Mouse (Mus musculus) MEL (cell line): ENCODE data around the gene Zfp385b. TPM values are rescaled to one million over a fixed set of nuclear protein-coding genes. Genes with fewer than 3 reads are reported as not detected.

Experiments used
- DNase-seq: peaks from one replicate; pipeline ENCODE4 v3.0.0; 2011; ENCODE audit warnings: low read depth, low spot score
- H3K27ac ChIP-seq: 2 replicates; pipeline ENCODE4 v1.5.1; 2012; ENCODE audit warnings: low read depth, mild to moderate bottlenecking, control low read depth, low read length, moderate library complexity; ENCODE audit not compliant: control insufficient read depth
- H3K27me3 ChIP-seq, 2 experiments: fragments of 150-350 bp in 1 of 2; sonication (generic) in 1 of 2; 2 replicates each; pipeline ENCODE4 v1.6.1; 2012; ENCODE audit warnings: low read length in 2 of 2, mild to moderate bottlenecking in 2 of 2, improper control_type of control experiment in 1 of 2, moderate library complexity in 1 of 2; ENCODE audit not compliant: insufficient read depth in 2 of 2, control insufficient read depth in 1 of 2
- H3K36me3 ChIP-seq, 2 experiments: 2 replicates each; pipeline ENCODE4 v1.6.1; 2012 to 2014; ENCODE audit warnings: low read length in 2 of 2, improper control_type of control experiment in 1 of 2, inconsistent platforms in 1 of 2, mild to moderate bottlenecking in 1 of 2; ENCODE audit not compliant: insufficient read depth in 2 of 2, control insufficient read depth in 1 of 2
- H3K4me1 ChIP-seq, 2 experiments: fragments of 150-350 bp in 1 of 2; sonication (generic) in 1 of 2; 2 replicates each; pipeline ENCODE4 v1.6.1; 2012; ENCODE audit warnings: low read length in 2 of 2, improper control_type of control experiment in 1 of 2, mild to moderate bottlenecking in 1 of 2; ENCODE audit not compliant: insufficient read depth in 2 of 2, control insufficient read depth in 1 of 2
- H3K4me3 ChIP-seq, 2 experiments: fragments of 150-350 bp in 1 of 2; sonication (generic) in 1 of 2; 2 replicates each; pipeline ENCODE4 v1.5.1; 2012; ENCODE audit warnings: low read depth in 2 of 2, low read length in 2 of 2, mild to moderate bottlenecking in 2 of 2, moderate library complexity in 2 of 2, control low read depth in 1 of 2, improper control_type of control experiment in 1 of 2; ENCODE audit not compliant: control insufficient read depth in 1 of 2, insufficient read depth in 1 of 2
- H3K79me2 ChIP-seq: 2 replicates; pipeline ENCODE4 v1.6.1; 2012; ENCODE audit warnings: mild to moderate bottlenecking, low read length, moderate library complexity; ENCODE audit not compliant: control insufficient read depth, poor library complexity, insufficient read depth
- H3K9ac ChIP-seq: 2 replicates; pipeline ENCODE4 v1.6.1; 2012; ENCODE audit warnings: low read depth, mild to moderate bottlenecking, control low read depth, low read length, moderate library complexity; ENCODE audit not compliant: control insufficient read depth, poor library complexity, severe bottlenecking
- H3K9me3 ChIP-seq: fragments of 150-350 bp; sonication (generic); replicated peaks from 2 replicates; pipeline ENCODE4 v1.6.1; 2012; ENCODE audit warnings: mild to moderate bottlenecking, low read length, improper control_type of control experiment, moderate library complexity; ENCODE audit not compliant: insufficient read depth
- CHD1 ChIP-seq: IDR thresholded peaks from 2 replicates; pipeline ENCODE4 v1.6.1; 2012; ENCODE audit warnings: low read depth, mild to moderate bottlenecking, inconsistent platforms, low read length, improper control_type of control experiment
- CTCF ChIP-seq, 3 experiments: IDR thresholded peaks in 2 of 3; conservative IDR thresholded peaks in 1 of 3; 2 replicates each; pipeline ENCODE4 v1.5.1; 2011 to 2012; ENCODE audit warnings: low read length in 3 of 3, low read depth in 2 of 3, mild to moderate bottlenecking in 2 of 3, improper control_type of control experiment in 1 of 3, inconsistent platforms in 1 of 3, mixed read lengths in 1 of 3, moderate library complexity in 1 of 3; ENCODE audit not compliant: control insufficient read depth in 1 of 3, insufficient read depth in 1 of 3, poor library complexity in 1 of 3, severe bottlenecking in 1 of 3
- E2F4 ChIP-seq: IDR thresholded peaks from 2 replicates; pipeline ENCODE4 v1.6.1; 2011; ENCODE audit warnings: low read depth, low read length, improper control_type of control experiment, borderline replicate concordance
- ELF1 ChIP-seq: IDR thresholded peaks from 2 replicates; pipeline ENCODE4 v1.6.1; 2014; ENCODE audit warnings: low read depth, mild to moderate bottlenecking, inconsistent platforms, low read length, improper control_type of control experiment, moderate library complexity
- ETS1 ChIP-seq: IDR thresholded peaks from 2 replicates; pipeline ENCODE4 v1.6.1; 2012; ENCODE audit warnings: low read depth, mild to moderate bottlenecking, inconsistent platforms, low read length, improper control_type of control experiment, moderate library complexity
- GABPA ChIP-seq: IDR thresholded peaks from 2 replicates; pipeline ENCODE4 v1.6.1; 2012; ENCODE audit warnings: low read depth, mild to moderate bottlenecking, inconsistent platforms, low read length, improper control_type of control experiment, moderate library complexity
- GATA1 ChIP-seq: IDR thresholded peaks from 2 replicates; pipeline ENCODE4 v1.6.1; 2011; ENCODE audit warnings: low read depth, low read length, improper control_type of control experiment
- JUND ChIP-seq: IDR thresholded peaks from 2 replicates; pipeline ENCODE4 v1.6.1; 2011; ENCODE audit warnings: low read depth, mild to moderate bottlenecking, improper control_type of control experiment, low read length
- KAT2A ChIP-seq: conservative IDR thresholded peaks from 2 replicates; pipeline ENCODE4 v1.6.1; 2012; ENCODE audit warnings: low read depth, low read length, improper control_type of control experiment, inconsistent platforms
- MEF2A ChIP-seq: IDR thresholded peaks from 2 replicates; pipeline ENCODE4 v1.6.1; 2014; ENCODE audit warnings: low read depth, mild to moderate bottlenecking, inconsistent platforms, low read length, improper control_type of control experiment; ENCODE audit not compliant: poor library complexity, insufficient replicate concordance, severe bottlenecking; ENCODE audit errors: extremely low read depth
- MXI1 ChIP-seq: IDR thresholded peaks from 2 replicates; pipeline ENCODE4 v1.6.1; 2011; ENCODE audit warnings: mild to moderate bottlenecking, low read depth, low read length, improper control_type of control experiment
- NRF1 ChIP-seq: IDR thresholded peaks from 2 replicates; pipeline ENCODE4 v1.6.1; 2014; ENCODE audit warnings: low read depth, mild to moderate bottlenecking, inconsistent platforms, low read length, improper control_type of control experiment, moderate library complexity; ENCODE audit not compliant: poor library complexity, insufficient read depth, severe bottlenecking
- POLR2AphosphoS2 ChIP-seq: IDR thresholded peaks from 2 replicates; pipeline ENCODE4 v1.6.1; 2011; ENCODE audit warnings: low read length, improper control_type of control experiment
- POLR2AphosphoS5 ChIP-seq: IDR thresholded peaks from 2 replicates; pipeline ENCODE4 v1.6.1; 2012; ENCODE audit warnings: low read depth, borderline replicate concordance, mild to moderate bottlenecking, inconsistent platforms, low read length, moderate library complexity, mixed read lengths
- RCOR1 ChIP-seq: IDR thresholded peaks from 2 replicates; pipeline ENCODE4 v1.6.1; 2012; ENCODE audit warnings: low read depth, mild to moderate bottlenecking, inconsistent platforms, low read length, improper control_type of control experiment
- SMC3 ChIP-seq: IDR thresholded peaks from 2 replicates; pipeline ENCODE4 v1.6.1; 2011; ENCODE audit warnings: low read depth, low read length, improper control_type of control experiment
- TBP ChIP-seq: IDR thresholded peaks from 2 replicates; pipeline ENCODE4 v1.8.0; 2011; ENCODE audit warnings: low read depth, low read length, improper control_type of control experiment
- USF2 ChIP-seq, 2 experiments: IDR thresholded peaks; 2 replicates each; pipeline ENCODE4 v1.6.1; 2011 to 2012; ENCODE audit warnings: improper control_type of control experiment in 2 of 2, low read length in 2 of 2, borderline replicate concordance in 1 of 2, inconsistent platforms in 1 of 2, low read depth in 1 of 2, mild to moderate bottlenecking in 1 of 2; ENCODE audit not compliant: insufficient read depth in 1 of 2
- ZKSCAN1 ChIP-seq: IDR thresholded peaks from 2 replicates; pipeline ENCODE4 v1.6.1; 2012; ENCODE audit warnings: low read depth, mild to moderate bottlenecking, inconsistent platforms, low read length, improper control_type of control experiment, moderate library complexity
- ZMIZ1 ChIP-seq: IDR thresholded peaks from 2 replicates; pipeline ENCODE4 v1.6.1; 2012; ENCODE audit warnings: low read depth, mild to moderate bottlenecking, inconsistent platforms, low read length, improper control_type of control experiment, moderate library complexity
- ZNF384 ChIP-seq: IDR thresholded peaks from 2 replicates; pipeline ENCODE4 v1.6.1; 2012; ENCODE audit warnings: low read depth, mild to moderate bottlenecking, inconsistent platforms, low read length, improper control_type of control experiment
- polyA plus RNA-seq, 2 experiments: library from polyadenylated mRNA; stranded (reverse) in 1 of 2; unstranded in 1 of 2; fragments of >175 nt in 1 of 2; fragments of >200 nt in 1 of 2; gene quantifications; 2 replicates each; pipeline versions ENCODE4 v1.2.1 to v1.2.4; 2012; ENCODE audit warnings: low replicate concordance in 2 of 2, low read depth in 1 of 2; ENCODE audit not compliant: insufficient read length in 2 of 2, insufficient read depth in 1 of 2, missing spikeins in 1 of 2
- total RNA-seq: library from RNA; depleted of rRNA; stranded (reverse); fragments of 300-350 nt; gene quantifications from 2 replicates; pipeline ENCODE4 v1.2.3, GENCODE M21; 2012

Gene Zfp385b
- total and polyA plus RNA-seq, 3 experiments, result not detected

DNA sequence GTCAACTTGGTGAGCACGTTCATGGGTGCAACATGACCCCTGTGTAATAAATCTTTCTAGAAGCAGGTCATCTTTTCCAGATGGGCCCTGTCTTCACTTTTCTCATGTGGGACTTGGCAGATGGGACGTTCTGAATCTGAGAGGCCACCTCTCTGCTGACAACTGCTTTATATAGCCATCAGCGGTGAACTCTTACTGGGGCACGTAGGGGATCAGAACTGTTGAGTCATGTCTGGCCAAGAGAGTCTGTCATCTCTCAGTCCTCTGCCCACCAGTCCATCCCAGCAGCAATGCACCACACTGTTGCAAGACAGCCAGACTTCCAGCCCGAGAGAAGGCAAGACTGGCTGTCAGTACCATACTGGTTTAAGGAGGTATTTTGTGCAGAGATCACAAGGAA is 293.1 kb downstream of the Zfp385b start:
- Histone ChIP-seq H3K4me1 (no peaks in the 10 kb centered on the region), H3K9ac (no peak overlapping the region), H3K79me2 (no peaks in the 10 kb centered on the region), H3K27me3 (no peaks in the 10 kb centered on the region), H3K9me3 (no peaks in the 10 kb centered on the region), H3K4me3 (no peak overlapping the region), H3K36me3 (no peaks in the 10 kb centered on the region), H3K27ac (no peak overlapping the region)
- TF ChIP-seq ZMIZ1 (no peak), E2F4 (no peak), POLR2AphosphoS2 (no peak), TBP (no peak), GABPA (no peak), JUND (no peak)
- DNase-seq, result no peak

DNA sequence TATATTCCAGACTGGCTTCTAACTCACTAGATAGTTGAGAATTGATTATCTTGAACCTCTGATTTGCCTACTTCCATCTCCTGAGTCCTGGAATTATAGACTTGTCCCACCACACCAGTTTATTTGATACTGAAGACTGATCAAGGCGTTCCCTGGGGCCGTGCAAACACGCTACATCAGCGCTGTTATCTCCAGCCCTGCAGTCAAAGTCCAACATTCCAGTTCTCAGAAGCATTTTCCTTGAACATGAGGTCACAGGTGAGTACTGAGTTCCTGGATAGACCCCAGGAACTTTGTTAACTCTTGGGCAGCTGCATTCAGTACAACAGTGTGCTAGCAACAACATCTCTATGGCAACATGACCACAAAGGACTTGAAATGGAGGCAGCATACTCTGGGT is 297.2 kb downstream of the Zfp385b start:
- no peak for DNase-seq
- TF ChIP-seq ZKSCAN1 (no peak), USF2 (IDR thresholded peaks at IDR 0.05; ENCODE audit: borderline replicate concordance in 1 of 2, insufficient read depth in 1 of 2, low read depth in 1 of 2, low read length in 2 of 2) (no peak), ETS1 (no peak), NRF1 (no peak), GATA1 (no peak), CTCF (IDR thresholded peaks at IDR 0.05 in 2 of 3, conservative IDR thresholded peaks at IDR 0.05 in 1 of 3; ENCODE audit: control insufficient read depth in 1 of 3, insufficient read depth in 1 of 3, low read depth in 2 of 3, low read length in 3 of 3, poor library complexity in 1 of 3, severe bottlenecking in 1 of 3) (no peak), CHD1 (no peak), GABPA (no peak)
- H3K9ac ChIP-seq, result no peak overlapping the region
- no peak overlapping the region for H3K4me3 ChIP-seq
- no peaks in the 10 kb centered on the region for H3K4me1 ChIP-seq
- no peaks in the 10 kb centered on the region for H3K79me2 ChIP-seq
- H3K9me3 ChIP-seq, result no peaks in the 10 kb centered on the region
- H3K27ac ChIP-seq, result no peak overlapping the region
- no peaks in the 10 kb centered on the region for H3K27me3 ChIP-seq
- no peaks in the 10 kb centered on the region for H3K36me3 ChIP-seq

GRCm38 (mm10) chr2:77519341-77519740 is 300.1 kb downstream of the Zfp385b start:
- TF ChIP-seq E2F4 (no peak), ELF1 (no peak), MEF2A (no peak), RCOR1 (no peak), MXI1 (no peak), TBP (no peak), POLR2AphosphoS5 (no peak), JUND (no peak), SMC3 (no peak), KAT2A (no peak), USF2 (IDR thresholded peaks at IDR 0.05; ENCODE audit: borderline replicate concordance in 1 of 2, insufficient read depth in 1 of 2, low read depth in 1 of 2, low read length in 2 of 2) (no peak), NRF1 (no peak), ZNF384 (no peak)
- Histone ChIP-seq H3K27me3 (no peaks in the 10 kb centered on the region; a peak in 1 of 4 replicates), H3K36me3 (no peaks in the 10 kb centered on the region), H3K27ac (no peak overlapping the region), H3K9ac (no peak overlapping the region), H3K4me3 (no peak overlapping the region), H3K9me3 (no peaks in the 10 kb centered on the region), H3K4me1 (no peaks in the 10 kb centered on the region), H3K79me2 (no peaks in the 10 kb centered on the region)
- DNase-seq, result no peak
